Mouse (Mus musculus): Measurements from ENCODE around the gene Ifi208. TPM values are rescaled to one million over a fixed set of nuclear protein-coding genes. Genes with fewer than 3 reads are reported as not detected.
"Not testable (repeated sequence)": the region's sequence is repeated elsewhere in the genome, so short reads cannot be mapped to it uniquely, and the experiment has no call there.

Ifi208 gene
- polyA plus RNA-seq, 1 experiment from 2014 or later = not detected

DNA sequence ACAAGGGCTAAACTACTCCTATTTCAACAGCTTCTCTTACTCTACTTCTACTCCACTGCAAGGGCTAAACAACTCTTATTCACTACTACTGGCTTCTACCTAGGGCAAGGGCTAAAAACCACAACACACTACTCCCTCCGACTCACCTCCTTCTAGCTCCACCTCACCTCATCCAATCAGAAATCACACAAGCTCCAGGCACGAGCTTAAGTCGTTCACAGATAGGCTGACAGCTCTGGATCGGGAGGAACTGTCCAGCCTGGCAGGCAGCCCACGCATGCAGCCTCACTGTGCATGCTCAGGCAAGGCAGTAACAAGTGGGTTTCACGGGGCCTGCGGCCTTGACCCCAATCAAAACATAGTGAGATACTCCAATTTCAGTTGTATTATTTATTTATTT, 59.7 kb downstream of the Ifi208 start:
- no peaks in the 10 kb centered on the region for H3K27me3 ChIP-seq (ENCODE audit: control insufficient read depth, insufficient read depth, low read length)
- no peaks in the 10 kb centered on the region for H3K9me3 ChIP-seq (ENCODE audit: control insufficient read depth, low read length)
- DNase-seq (ENCODE audit: low spot score) = no peak
- H3K4me3 ChIP-seq (replicated peaks; ENCODE audit: low read length) = no peak overlapping the region
- H3K27ac ChIP-seq = no peak overlapping the region
- H3K36me3 ChIP-seq (replicated peaks; ENCODE audit: control insufficient read depth, insufficient read depth) = no peaks in the 10 kb centered on the region
- H3K4me2 ChIP-seq (replicated peaks) = no peak overlapping the region
- no peaks in the 10 kb centered on the region for H3K4me1 ChIP-seq (replicated peaks; ENCODE audit: control insufficient read depth, insufficient read depth, low read length)
- no peak for ATAC-seq (ENCODE audit: low FRiP score)
- H3K9ac ChIP-seq = no peak overlapping the region
- WGBS = 42% methylated on average over 7 of the region's 7 CpGs

- not testable (repeated sequence) for ATAC-seq (ENCODE audit: low FRiP score); H3K4me2 ChIP-seq (replicated peaks); H3K27me3 ChIP-seq (ENCODE audit: control insufficient read depth, insufficient read depth, low read length); DNase-seq (ENCODE audit: low spot score); H3K9ac ChIP-seq; H3K4me3 ChIP-seq (replicated peaks; ENCODE audit: low read length); H3K36me3 ChIP-seq (replicated peaks; ENCODE audit: control insufficient read depth, insufficient read depth); H3K4me1 ChIP-seq (replicated peaks; ENCODE audit: control insufficient read depth, insufficient read depth, low read length); H3K27ac ChIP-seq; H3K9me3 ChIP-seq (ENCODE audit: control insufficient read depth, low read length)
- WGBS = 90% methylated on average over 4 of the region's 4 CpGs
Measured at GRCm38 (mm10) chr1:173735015-173735414, 61.5 kb downstream of the Ifi208 start.

DNA sequence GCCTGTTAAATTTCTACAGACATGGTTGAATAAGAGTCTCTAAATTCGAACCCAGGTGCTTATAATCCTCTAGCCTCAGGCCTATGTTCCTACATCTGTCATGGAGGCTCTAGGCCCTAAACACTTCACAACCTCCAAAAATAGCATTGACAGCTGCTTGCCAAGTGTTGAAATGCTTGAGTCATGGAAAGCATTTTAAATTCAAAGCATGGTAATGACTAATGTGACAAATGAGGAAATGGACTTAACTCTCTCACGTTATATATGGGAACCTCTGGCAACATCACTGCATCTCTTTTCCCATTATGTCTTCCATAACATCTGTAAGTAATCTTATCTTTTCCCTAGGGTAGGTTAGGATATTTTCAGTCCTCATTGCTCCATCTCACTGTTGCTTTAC, 63.5 kb downstream of the Ifi208 start:
- WGBS = 81% methylated on average over 2 of the region's 2 CpGs
- H3K4me3 ChIP-seq (replicated peaks; ENCODE audit: low read length) = no peak overlapping the region
- H3K36me3 ChIP-seq (replicated peaks; ENCODE audit: control insufficient read depth, insufficient read depth) = no peaks in the 10 kb centered on the region
- H3K27ac ChIP-seq = no peak overlapping the region
- H3K9ac ChIP-seq = no peak overlapping the region
- no peaks in the 10 kb centered on the region for H3K4me1 ChIP-seq (replicated peaks; ENCODE audit: control insufficient read depth, insufficient read depth, low read length)
- DNase-seq (ENCODE audit: low spot score) (no peak), ATAC-seq (ENCODE audit: low FRiP score) (no peak)
- no peaks in the 10 kb centered on the region for H3K9me3 ChIP-seq (ENCODE audit: control insufficient read depth, low read length)
- H3K4me2 ChIP-seq (replicated peaks) = no peak overlapping the region
- no peaks in the 10 kb centered on the region for H3K27me3 ChIP-seq (ENCODE audit: control insufficient read depth, insufficient read depth, low read length)

DNA sequence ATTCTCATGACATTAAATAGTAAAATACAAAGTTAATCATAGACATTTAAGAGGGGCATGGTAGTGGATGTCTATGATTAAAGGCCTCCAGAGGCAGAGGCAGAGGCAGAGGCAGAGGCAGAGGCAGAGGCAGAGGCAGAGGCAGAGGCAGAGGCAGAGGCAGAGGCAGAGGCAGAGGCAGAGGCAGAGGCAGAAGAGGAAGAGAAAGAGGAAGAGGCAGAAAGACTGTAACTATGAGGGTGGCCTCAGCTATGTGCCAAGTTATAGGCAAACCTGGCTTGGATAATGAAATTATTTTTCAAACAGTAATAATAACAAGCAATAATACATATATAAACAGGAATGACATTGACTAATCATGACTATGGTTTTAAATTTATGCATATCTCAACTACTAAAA, 67.1 kb downstream of the Ifi208 start:
- Histone ChIP-seq H3K27me3 (ENCODE audit: control insufficient read depth, insufficient read depth, low read length) (no peaks in the 10 kb centered on the region), H3K27ac (no peak overlapping the region), H3K4me2 (replicated peaks) (no peak overlapping the region), H3K9ac (no peak overlapping the region), H3K9me3 (ENCODE audit: control insufficient read depth, low read length) (no peaks in the 10 kb centered on the region), H3K4me1 (replicated peaks; ENCODE audit: control insufficient read depth, insufficient read depth, low read length) (no peaks in the 10 kb centered on the region), H3K4me3 (replicated peaks; ENCODE audit: low read length) (no peak overlapping the region), H3K36me3 (replicated peaks; ENCODE audit: control insufficient read depth, insufficient read depth) (no peaks in the 10 kb centered on the region)
- DNase-seq (ENCODE audit: low spot score) = no peak
- no peak for ATAC-seq (ENCODE audit: low FRiP score)

DNA sequence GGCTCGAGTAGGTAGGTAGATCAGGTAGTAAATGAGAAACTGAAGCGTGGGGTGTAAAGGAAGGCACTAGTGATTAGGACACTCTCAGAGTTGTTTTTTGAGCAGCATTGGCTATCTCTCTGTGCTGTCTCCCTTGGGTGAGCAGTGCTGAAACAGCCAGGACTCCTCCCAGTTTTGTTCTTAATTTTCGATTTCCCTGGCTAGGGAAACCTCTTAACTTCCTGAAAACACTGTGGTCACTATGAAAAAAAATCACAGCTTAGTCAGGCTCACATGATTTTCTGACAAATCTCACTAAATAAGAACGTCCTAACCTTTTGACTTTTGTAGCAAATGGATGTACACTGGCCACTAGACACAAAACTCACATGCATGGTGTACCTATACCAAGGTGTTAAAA, 68.2 kb downstream of the Ifi208 start, which contains the start of gene Ifi207:
Gene Ifi207 (minus strand): TSS at position 92 of the 400 bp plus-strand sequence.
- Histone ChIP-seq H3K36me3 (replicated peaks; ENCODE audit: control insufficient read depth, insufficient read depth) (no peaks in the 10 kb centered on the region), H3K27ac (no peak within 1 kb of the TSS), H3K9me3 (ENCODE audit: control insufficient read depth, low read length) (no peaks in the 10 kb centered on the region), H3K27me3 (ENCODE audit: control insufficient read depth, insufficient read depth, low read length) (no peaks in the 10 kb centered on the region), H3K4me3 (replicated peaks; ENCODE audit: low read length) (no peak within 1 kb of the TSS), H3K4me2 (replicated peaks) (no peak within 1 kb of the TSS), H3K9ac (no peak within 1 kb of the TSS), H3K4me1 (replicated peaks; ENCODE audit: control insufficient read depth, insufficient read depth, low read length) (no peaks in the 10 kb centered on the region)
- 78% methylated on average over 4 of the region's 4 CpGs for WGBS
- DNase-seq (ENCODE audit: low spot score) = no peak
- no peak for ATAC-seq (ENCODE audit: low FRiP score)

DNA sequence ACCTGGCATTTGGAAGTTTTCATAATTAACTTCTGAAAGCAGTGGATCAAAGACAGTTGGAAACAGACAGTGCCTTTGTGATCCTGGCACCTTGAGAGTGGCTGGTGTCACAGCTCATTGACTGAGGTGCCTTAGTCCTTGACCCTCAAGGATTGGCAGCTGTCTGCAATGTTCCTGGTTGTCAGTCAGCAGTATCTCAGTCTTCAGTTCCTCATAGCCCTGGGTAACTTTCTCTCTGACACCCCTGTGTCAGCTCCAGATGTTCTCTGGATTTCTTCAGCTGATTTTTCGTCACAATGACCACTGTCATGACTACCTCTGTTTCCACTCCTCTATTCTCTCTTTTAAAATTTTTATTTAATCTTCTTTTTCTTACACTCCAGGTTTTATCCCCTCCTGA, 68.8 kb downstream of the Ifi208 start:
- Histone ChIP-seq H3K27me3 (ENCODE audit: control insufficient read depth, insufficient read depth, low read length) (no peaks in the 10 kb centered on the region), H3K4me3 (replicated peaks; ENCODE audit: low read length) (no peak overlapping the region), H3K9me3 (ENCODE audit: control insufficient read depth, low read length) (no peaks in the 10 kb centered on the region), H3K36me3 (replicated peaks; ENCODE audit: control insufficient read depth, insufficient read depth) (no peaks in the 10 kb centered on the region), H3K27ac (no peak overlapping the region), H3K4me2 (replicated peaks) (no peak overlapping the region), H3K4me1 (replicated peaks; ENCODE audit: control insufficient read depth, insufficient read depth, low read length) (no peaks in the 10 kb centered on the region), H3K9ac (no peak overlapping the region)
- 83% methylated on average over 1 of the region's 1 CpGs for WGBS
- no peak for ATAC-seq (ENCODE audit: low FRiP score)
- DNase-seq (ENCODE audit: low spot score) = no peak

Small RNAs within 50 kb of the gene (microRNA-seq; reads per million reads assigned to microRNA genes)
- gene Gm44339 = not detected

Other genes starting within 250 kb of the Ifi208 start
- gene Ifi206, start 182.6 kb upstream of the Ifi208 start, polyA plus RNA-seq (2014; fragmentation: Nextera tagmentation; extraction: Ambion mirVana) = 0.20 TPM in 1 of 2 replicates, not detected in the other
- not detected in 2 replicates for gene Ifi214, start 137.7 kb upstream of the Ifi208 start, polyA plus RNA-seq (2014; fragmentation: Nextera tagmentation; extraction: Ambion mirVana)
- gene Ifi213, start 74.4 kb upstream of the Ifi208 start, polyA plus RNA-seq (2014; fragmentation: Nextera tagmentation; extraction: Ambion mirVana) = 0.07 TPM in 1 of 2 replicates, not detected in the other
- 0.09 and 0.39 TPM in 2 replicates for gene Ifi209, start 42.8 kb upstream of the Ifi208 start, polyA plus RNA-seq (2014; fragmentation: Nextera tagmentation; extraction: Ambion mirVana)
- 0.53 and 0.64 TPM in 2 replicates for gene Ifi207, start 68.1 kb downstream of the Ifi208 start, polyA plus RNA-seq (2014; fragmentation: Nextera tagmentation; extraction: Ambion mirVana)
- gene Ifi204, start 93.3 kb downstream of the Ifi208 start, polyA plus RNA-seq (2014; fragmentation: Nextera tagmentation; extraction: Ambion mirVana) = 1.3 TPM in 2 replicates
- gene Ifi211, start 239.4 kb downstream of the Ifi208 start, polyA plus RNA-seq (2014; fragmentation: Nextera tagmentation; extraction: Ambion mirVana) = 0.37 and 0.59 TPM in 2 replicates